Mouse (Mus musculus): ENCODE measurements at regions not wholly inside any gene's neighbourhood (a gene's known extent, or its start where the extent isn't known, plus 50 kb on each side); places are given as distances from the start of the nearest gene placed in this dataset.
"Not testable (repeated sequence)": the region's sequence is repeated elsewhere in the genome, so short reads cannot be mapped to it uniquely, and the experiment has no call there.

GRCm38 (mm10) chr1:35889731-35890499 is 178.3 kb upstream of the Hs6st1 start:
- Histone ChIP-seq H3K4me1 (peaks cover 3% of the 10 kb centered on the region; the same call in 1 of the 2 replicates), H3K27me3 (no peaks in the 10 kb centered on the region), H3K4me2 (no peak overlapping the region), H3K9me3 (no peaks in the 10 kb centered on the region), H3K4me3 (no peak overlapping the region), H3K27ac (no peak overlapping the region), H3K9ac (no peak overlapping the region), H3K36me3 (no peaks in the 10 kb centered on the region)
- 66% methylated on average over 19 of the region's 19 CpGs for WGBS
- no peak for ATAC-seq (ENCODE audit: insufficient number of reproducible peaks, low FRiP score, low TSS enrichment, low read depth)

- WGBS, result 64% methylated on average over 15 of the region's 15 CpGs
Observed at GRCm38 (mm10) chr1:35890500-35890900, 177.7 kb upstream of the Hs6st1 start.

GRCm38 (mm10) chr1:35899536-35899935 is 168.7 kb upstream of the Hs6st1 start:
- H3K4me1 ChIP-seq, result no peaks in the 10 kb centered on the region
- H3K9me3 ChIP-seq, result no peaks in the 10 kb centered on the region
- ATAC-seq (ENCODE audit: insufficient number of reproducible peaks, low FRiP score, low TSS enrichment, low read depth), result no peak
- WGBS, result 67% methylated on average over 1 of the region's 1 CpGs
- no peak overlapping the region for H3K9ac ChIP-seq
- H3K36me3 ChIP-seq, result no peaks in the 10 kb centered on the region
- no peak overlapping the region for H3K4me2 ChIP-seq
- no peaks in the 10 kb centered on the region for H3K27me3 ChIP-seq
- no peak overlapping the region for H3K27ac ChIP-seq
- no peak overlapping the region for H3K4me3 ChIP-seq

More at GRCm38 (mm10) chr1:35890500-35890900, 177.7 kb upstream of the Hs6st1 start:
- H3K4me3 ChIP-seq, result no peak overlapping the region
- H3K9ac ChIP-seq, result no peak overlapping the region
- H3K9me3 ChIP-seq, result no peaks in the 10 kb centered on the region
- peaks cover 3% of the 10 kb centered on the region; the same call in 1 of the 2 replicates for H3K4me1 ChIP-seq
- no peak overlapping the region for H3K27ac ChIP-seq
- ATAC-seq (ENCODE audit: insufficient number of reproducible peaks, low FRiP score, low TSS enrichment, low read depth), result no peak
- H3K27me3 ChIP-seq, result no peaks in the 10 kb centered on the region
- no peaks in the 10 kb centered on the region for H3K36me3 ChIP-seq
- no peak overlapping the region for H3K4me2 ChIP-seq

GRCm38 (mm10) chr1:35904001-35904547 is 164.1 kb upstream of the Hs6st1 start:
- H3K9ac ChIP-seq, result no peak overlapping the region
- H3K4me1 ChIP-seq, result no peaks in the 10 kb centered on the region
- H3K4me3 ChIP-seq, result no peak overlapping the region
- no peak overlapping the region for H3K27ac ChIP-seq
- H3K9me3 ChIP-seq, result no peaks in the 10 kb centered on the region
- no peaks in the 10 kb centered on the region for H3K27me3 ChIP-seq
- no peaks in the 10 kb centered on the region for H3K36me3 ChIP-seq
- no peak for ATAC-seq (ENCODE audit: insufficient number of reproducible peaks, low FRiP score, low TSS enrichment, low read depth)
- WGBS, result 85% methylated on average over 9 of the region's 9 CpGs
- H3K4me2 ChIP-seq, result no peak overlapping the region

- no peaks in the 10 kb centered on the region for H3K4me1 ChIP-seq
- H3K27me3 ChIP-seq, result no peaks in the 10 kb centered on the region
- no peaks in the 10 kb centered on the region for H3K36me3 ChIP-seq
- 70% methylated on average over 4 of the region's 4 CpGs for WGBS
- H3K27ac ChIP-seq, result no peak overlapping the region
- ATAC-seq (ENCODE audit: insufficient number of reproducible peaks, low FRiP score, low TSS enrichment, low read depth), result no peak
- H3K9ac ChIP-seq, result no peak overlapping the region
- no peak overlapping the region for H3K4me2 ChIP-seq
- H3K9me3 ChIP-seq, result no peaks in the 10 kb centered on the region
- no peak overlapping the region for H3K4me3 ChIP-seq
Observed at GRCm38 (mm10) chr1:35913551-35913950, 154.6 kb upstream of the Hs6st1 start.

- H3K27ac ChIP-seq; H3K4me3 ChIP-seq; H3K4me2 ChIP-seq; ATAC-seq (ENCODE audit: insufficient number of reproducible peaks, low FRiP score, low TSS enrichment, low read depth); H3K9ac ChIP-seq; H3K36me3 ChIP-seq; H3K27me3 ChIP-seq; H3K9me3 ChIP-seq; H3K4me1 ChIP-seq: not testable (repeated sequence)
- 90% methylated on average over 8 of the region's 8 CpGs for WGBS
Observed at GRCm38 (mm10) chr1:35914175-35914574, 154.0 kb upstream of the Hs6st1 start.

GRCm38 (mm10) chr1:35915526-35915925 is 152.7 kb upstream of the Hs6st1 start:
- H3K27ac ChIP-seq, result no peak overlapping the region
- no peaks in the 10 kb centered on the region for H3K36me3 ChIP-seq
- no peaks in the 10 kb centered on the region for H3K27me3 ChIP-seq
- WGBS, result 60% methylated on average over 6 of the region's 6 CpGs
- no peaks in the 10 kb centered on the region for H3K9me3 ChIP-seq
- no peak overlapping the region for H3K9ac ChIP-seq
- H3K4me1 ChIP-seq, result no peaks in the 10 kb centered on the region
- H3K4me2 ChIP-seq, result no peak overlapping the region
- H3K4me3 ChIP-seq, result no peak overlapping the region
- no peak for ATAC-seq (ENCODE audit: insufficient number of reproducible peaks, low FRiP score, low TSS enrichment, low read depth)

GRCm38 (mm10) chr1:35919840-35920734 is 148.1 kb upstream of the Hs6st1 start:
- Histone ChIP-seq H3K4me1 (no peaks in the 10 kb centered on the region), H3K9me3 (no peaks in the 10 kb centered on the region), H3K4me2 (no peak overlapping the region), H3K9ac (no peak overlapping the region), H3K27ac (no peak overlapping the region), H3K4me3 (no peak overlapping the region), H3K27me3 (no peaks in the 10 kb centered on the region), H3K36me3 (no peaks in the 10 kb centered on the region)
- no peak for ATAC-seq (ENCODE audit: insufficient number of reproducible peaks, low FRiP score, low TSS enrichment, low read depth)
- 70% methylated on average over 12 of the region's 12 CpGs for WGBS

- no peaks in the 10 kb centered on the region for H3K36me3 ChIP-seq
- no peak overlapping the region for H3K4me3 ChIP-seq
- H3K4me2 ChIP-seq, result no peak overlapping the region
- peaks cover 12% of the 10 kb centered on the region for H3K4me1 ChIP-seq
- ATAC-seq (ENCODE audit: insufficient number of reproducible peaks, low FRiP score, low TSS enrichment, low read depth), result no peak
- H3K9me3 ChIP-seq, result no peaks in the 10 kb centered on the region
- 90% methylated on average over 4 of the region's 4 CpGs for WGBS
- H3K27me3 ChIP-seq, result no peaks in the 10 kb centered on the region
- no peak overlapping the region for H3K27ac ChIP-seq
- no peak overlapping the region for H3K9ac ChIP-seq
Observed at GRCm38 (mm10) chr1:35924796-35925195, 143.4 kb upstream of the Hs6st1 start.

- WGBS, result 87% methylated on average over 4 of the region's 4 CpGs
- no peak for ATAC-seq (ENCODE audit: insufficient number of reproducible peaks, low FRiP score, low TSS enrichment, low read depth)
Observed at GRCm38 (mm10) chr1:35925301-35925700, 142.9 kb upstream of the Hs6st1 start.

GRCm38 (mm10) chr1:35926191-35927048 is 141.8 kb upstream of the Hs6st1 start:
- no peak overlapping the region for H3K4me3 ChIP-seq
- no peak for ATAC-seq (ENCODE audit: insufficient number of reproducible peaks, low FRiP score, low TSS enrichment, low read depth)
- H3K27me3 ChIP-seq, result no peaks in the 10 kb centered on the region
- no peak overlapping the region for H3K27ac ChIP-seq
- peaks cover 20% of the 10 kb centered on the region for H3K4me1 ChIP-seq
- H3K9me3 ChIP-seq, result no peaks in the 10 kb centered on the region
- H3K9ac ChIP-seq, result no peak overlapping the region
- 65% methylated on average over 5 of the region's 5 CpGs for WGBS
- no peaks in the 10 kb centered on the region for H3K36me3 ChIP-seq
- H3K4me2 ChIP-seq, result no peak overlapping the region

More at GRCm38 (mm10) chr1:35925301-35925700, 142.9 kb upstream of the Hs6st1 start:
- no peaks in the 10 kb centered on the region for H3K9me3 ChIP-seq
- no peak overlapping the region for H3K9ac ChIP-seq
- no peak overlapping the region for H3K4me3 ChIP-seq
- no peaks in the 10 kb centered on the region for H3K27me3 ChIP-seq
- H3K4me2 ChIP-seq, result no peak overlapping the region
- H3K4me1 ChIP-seq, result peaks cover 13% of the 10 kb centered on the region
- no peak overlapping the region for H3K27ac ChIP-seq
- no peaks in the 10 kb centered on the region for H3K36me3 ChIP-seq
